Mouse (Mus musculus): ENCODE measurements around the gene Chst8. TPM values are rescaled to one million over a fixed set of nuclear protein-coding genes. Genes with fewer than 3 reads are reported as not detected.
A peak's percentile ranks its signal among the peaks of the same experiment; 100 is the strongest.

Gene Chst8
- polyA plus RNA-seq, 2 experiments = 0.80 to 1.3 TPM

DNA sequence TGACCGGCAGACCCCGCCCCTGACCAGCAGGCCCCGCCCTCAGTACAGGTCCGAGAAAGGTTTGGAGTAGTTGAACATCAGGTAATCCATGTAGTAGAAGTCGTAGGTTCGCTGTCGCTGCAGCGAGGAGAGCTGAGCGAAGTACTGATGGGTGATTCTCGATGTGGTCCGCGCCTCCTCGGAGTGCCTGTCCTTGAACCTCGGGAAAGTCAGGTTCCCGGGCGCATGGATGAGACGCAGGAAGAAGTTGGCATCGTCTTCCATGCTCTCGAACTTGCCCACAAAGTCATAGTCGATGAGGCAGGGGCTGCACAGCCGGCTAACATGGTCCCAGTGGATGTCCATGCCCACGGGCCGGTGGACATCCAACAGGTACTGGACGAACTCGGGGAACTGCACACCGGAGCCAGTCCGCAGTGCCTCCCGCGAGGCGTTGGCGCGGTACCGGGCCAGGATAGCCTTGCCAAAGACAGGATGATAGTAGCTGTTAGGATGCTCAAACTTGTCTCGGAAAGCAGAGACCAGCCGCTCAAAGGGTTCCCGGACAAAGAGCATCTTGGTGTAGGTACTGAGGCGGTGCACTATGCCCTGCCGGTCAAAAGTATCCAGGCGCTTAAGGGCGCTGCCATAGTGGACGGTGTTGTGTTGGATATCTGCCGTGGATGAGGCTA lies 137.3 kb downstream of the Chst8 start:
- DNase-seq (ENCODE audit: low spot score) = no peak
- H3K9ac ChIP-seq (ENCODE audit: low read depth, low read length, severe bottlenecking) = peak overlapping the region; percentile 3; the same call in 1 of the 2 replicates
- WGBS = 18% methylated on average over 38 of the region's 42 CpGs
- H3K9me3 ChIP-seq (ENCODE audit: control insufficient read depth, low read length) = no peaks in the 10 kb centered on the region
- H3K36me3 ChIP-seq (ENCODE audit: control insufficient read depth, insufficient read depth, low read length) = no peaks in the 10 kb centered on the region
- TF ChIP-seq POLR2A (IDR thresholded peaks at IDR 0.05; ENCODE audit: borderline replicate concordance, extremely low read depth, insufficient read depth, insufficient read length) = no peak
- H3K4me3 ChIP-seq (replicated peaks; ENCODE audit: low read length) = peak overlapping the region; percentile 30
- ATAC-seq (ENCODE audit: low FRiP score, low read depth) = no peak
- H3K27ac ChIP-seq (replicated peaks; ENCODE audit: low read depth, low read length) = no peak overlapping the region
- peak overlapping the region; percentile 51 for H3K4me2 ChIP-seq (replicated peaks; ENCODE audit: low read depth, low read length, severe bottlenecking)
- peaks cover 30% of the 10 kb centered on the region for H3K27me3 ChIP-seq (ENCODE audit: control insufficient read depth, insufficient read depth, low read length)
- H3K4me1 ChIP-seq (ENCODE audit: control insufficient read depth, insufficient read depth, low read length) = peaks cover 5% of the 10 kb centered on the region

GRCm38 (mm10) chr7:34672916-34673315 lies 139.6 kb downstream of the Chst8 start:
- Histone ChIP-seq H3K36me3 (ENCODE audit: control insufficient read depth, insufficient read depth, low read length) (no peaks in the 10 kb centered on the region), H3K4me1 (ENCODE audit: control insufficient read depth, insufficient read depth, low read length) (peaks cover 5% of the 10 kb centered on the region), H3K27me3 (ENCODE audit: control insufficient read depth, insufficient read depth, low read length) (peaks cover 30% of the 10 kb centered on the region), H3K9ac (ENCODE audit: low read depth, low read length, severe bottlenecking) (no peak overlapping the region), H3K4me3 (replicated peaks; ENCODE audit: low read length) (no peak overlapping the region), H3K4me2 (replicated peaks; ENCODE audit: low read depth, low read length, severe bottlenecking) (no peak overlapping the region), H3K9me3 (ENCODE audit: control insufficient read depth, low read length) (no peaks in the 10 kb centered on the region), H3K27ac (replicated peaks; ENCODE audit: low read depth, low read length) (no peak overlapping the region)
- WGBS = 73% methylated on average over 4 of the region's 4 CpGs
- no peak for ATAC-seq (ENCODE audit: low FRiP score, low read depth)
- TF ChIP-seq POLR2A (IDR thresholded peaks at IDR 0.05; ENCODE audit: borderline replicate concordance, extremely low read depth, insufficient read depth, insufficient read length) = no peak
- DNase-seq (ENCODE audit: low spot score) = no peak

DNA sequence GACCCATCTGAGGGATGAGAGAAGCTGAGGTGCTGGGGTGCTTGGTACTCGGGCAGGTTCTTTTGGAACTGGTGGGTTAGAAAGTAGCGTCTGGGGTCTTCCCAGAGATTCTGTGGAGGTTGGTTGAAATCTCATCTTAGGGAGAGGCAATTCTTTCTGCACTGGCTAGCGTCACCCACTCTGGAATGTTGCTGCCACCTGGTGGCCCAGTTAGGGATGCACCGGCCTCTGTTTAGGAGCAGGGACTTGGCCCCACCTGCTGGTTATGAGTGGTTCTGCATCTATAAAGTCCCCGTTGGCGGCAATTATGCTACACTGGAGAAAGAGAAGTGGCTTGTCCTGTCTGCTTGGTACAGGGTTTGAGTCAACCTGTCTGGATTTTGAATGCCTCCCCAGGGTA lies 140.6 kb downstream of the Chst8 start:
- no peak overlapping the region for H3K9ac ChIP-seq (ENCODE audit: low read depth, low read length, severe bottlenecking)
- peaks cover 5% of the 10 kb centered on the region for H3K4me1 ChIP-seq (ENCODE audit: control insufficient read depth, insufficient read depth, low read length)
- H3K4me2 ChIP-seq (replicated peaks; ENCODE audit: low read depth, low read length, severe bottlenecking) = no peak overlapping the region
- no peaks in the 10 kb centered on the region for H3K36me3 ChIP-seq (ENCODE audit: control insufficient read depth, insufficient read depth, low read length)
- H3K4me3 ChIP-seq (replicated peaks; ENCODE audit: low read length) = no peak overlapping the region
- ATAC-seq (ENCODE audit: low FRiP score, low read depth) = peak; percentile 76; the same call in 1 of the 2 replicates
- no peak overlapping the region for H3K27ac ChIP-seq (replicated peaks; ENCODE audit: low read depth, low read length)
- H3K9me3 ChIP-seq (ENCODE audit: control insufficient read depth, low read length) = no peaks in the 10 kb centered on the region
- no peak for TF ChIP-seq POLR2A (IDR thresholded peaks at IDR 0.05; ENCODE audit: borderline replicate concordance, extremely low read depth, insufficient read depth, insufficient read length)
- WGBS = under 1% methylated on average over 6 of the region's 6 CpGs
- peak; percentile 91 for DNase-seq (ENCODE audit: low spot score)
- H3K27me3 ChIP-seq (ENCODE audit: control insufficient read depth, insufficient read depth, low read length) = peaks cover 30% of the 10 kb centered on the region

- ATAC-seq (ENCODE audit: low FRiP score, low read depth) (no peak), DNase-seq (ENCODE audit: low spot score) (no peak)
- Histone ChIP-seq H3K27ac (replicated peaks; ENCODE audit: low read depth, low read length) (no peak overlapping the region), H3K4me3 (replicated peaks; ENCODE audit: low read length) (no peak overlapping the region), H3K4me2 (replicated peaks; ENCODE audit: low read depth, low read length, severe bottlenecking) (no peak overlapping the region), H3K9me3 (ENCODE audit: control insufficient read depth, low read length) (no peaks in the 10 kb centered on the region), H3K4me1 (ENCODE audit: control insufficient read depth, insufficient read depth, low read length) (peaks cover 2% of the 10 kb centered on the region), H3K9ac (ENCODE audit: low read depth, low read length, severe bottlenecking) (no peak overlapping the region), H3K27me3 (ENCODE audit: control insufficient read depth, insufficient read depth, low read length) (peaks cover 26% of the 10 kb centered on the region), H3K36me3 (ENCODE audit: control insufficient read depth, insufficient read depth, low read length) (no peaks in the 10 kb centered on the region)
- no peak for TF ChIP-seq POLR2A (IDR thresholded peaks at IDR 0.05; ENCODE audit: borderline replicate concordance, extremely low read depth, insufficient read depth, insufficient read length)
- WGBS = 80% methylated on average over 3 of the region's 3 CpGs
Observed at GRCm38 (mm10) chr7:34670778-34671177, 141.7 kb downstream of the Chst8 start.

- 15% methylated on average over 9 of the region's 9 CpGs for WGBS
- DNase-seq (ENCODE audit: low spot score) = no peak
Observed at GRCm38 (mm10) chr7:34669336-34669735, 143.2 kb downstream of the Chst8 start.

More at GRCm38 (mm10) chr7:34669336-34669735, 143.2 kb downstream of the Chst8 start:
- no peaks in the 10 kb centered on the region for H3K9me3 ChIP-seq (ENCODE audit: control insufficient read depth, low read length)
- no peak overlapping the region for H3K4me3 ChIP-seq (replicated peaks; ENCODE audit: low read length)
- H3K36me3 ChIP-seq (ENCODE audit: control insufficient read depth, insufficient read depth, low read length) = no peaks in the 10 kb centered on the region
- H3K4me2 ChIP-seq (replicated peaks; ENCODE audit: low read depth, low read length, severe bottlenecking) = no peak overlapping the region
- ATAC-seq (ENCODE audit: low FRiP score, low read depth) = no peak
- H3K9ac ChIP-seq (ENCODE audit: low read depth, low read length, severe bottlenecking) = no peak overlapping the region
- H3K27me3 ChIP-seq (ENCODE audit: control insufficient read depth, insufficient read depth, low read length) = peaks cover 12% of the 10 kb centered on the region
- H3K27ac ChIP-seq (replicated peaks; ENCODE audit: low read depth, low read length) = no peak overlapping the region
- TF ChIP-seq POLR2A (IDR thresholded peaks at IDR 0.05; ENCODE audit: borderline replicate concordance, extremely low read depth, insufficient read depth, insufficient read length) = no peak
- H3K4me1 ChIP-seq (ENCODE audit: control insufficient read depth, insufficient read depth, low read length) = no peaks in the 10 kb centered on the region

Data from limb, embryonic 14.5 days (tissue).